Mouse (Mus musculus): ENCODE data around the gene Scarb2.

Scarb2 gene

GRCm38 (mm10) chr5:92493423-92493822, 13.2 kb downstream of the Scarb2 start:
- peak; percentile 40 for DNase-seq (ENCODE audit: low read depth, low spot score)

DNA sequence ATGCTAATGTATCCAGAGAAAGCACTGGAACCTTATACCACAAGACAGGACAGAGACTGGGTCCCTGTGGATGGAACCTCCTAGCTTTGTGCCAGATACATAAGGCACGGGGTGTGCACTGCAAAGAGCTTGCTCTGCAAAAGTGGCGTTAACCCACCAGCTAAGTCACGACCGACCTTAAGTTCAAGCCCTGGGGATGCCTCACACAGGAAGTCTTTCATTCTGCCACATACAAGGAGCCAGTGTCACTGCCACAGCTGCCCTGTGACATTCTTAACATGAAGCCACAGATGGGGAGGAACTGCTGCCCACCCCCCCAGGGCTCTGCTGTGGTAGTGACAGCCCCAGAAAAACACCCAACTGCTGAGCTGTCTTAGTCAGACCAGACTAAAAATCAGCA, 15.9 kb downstream of the Scarb2 start:
- DNase-seq (ENCODE audit: low read depth, low spot score) = no peak

GRCm38 (mm10) chr5:92490304-92490703, 16.3 kb downstream of the Scarb2 start:
- DNase-seq (ENCODE audit: low read depth, low spot score) = no peak

DNA sequence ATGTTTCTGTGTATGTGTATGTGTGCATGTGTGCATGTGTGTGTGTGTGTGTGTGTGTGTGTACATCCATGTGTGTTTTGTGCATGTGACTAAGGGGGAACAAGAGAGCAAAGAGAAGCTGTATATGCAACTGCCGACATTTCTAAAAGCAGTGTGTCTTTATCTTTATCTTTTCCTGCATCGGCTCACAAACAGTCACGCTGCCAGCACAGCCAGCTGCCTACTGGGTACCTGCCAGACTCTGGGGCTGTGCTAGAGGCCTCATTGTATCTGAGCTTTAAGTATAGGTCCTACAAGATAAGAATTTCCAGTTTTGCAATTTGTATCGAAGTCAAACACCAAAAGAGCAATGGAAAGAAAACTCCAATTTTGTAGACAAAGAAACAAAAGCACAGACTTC, 17.1 kb downstream of the Scarb2 start:
- DNase-seq (ENCODE audit: low read depth, low spot score) = no peak

DNA sequence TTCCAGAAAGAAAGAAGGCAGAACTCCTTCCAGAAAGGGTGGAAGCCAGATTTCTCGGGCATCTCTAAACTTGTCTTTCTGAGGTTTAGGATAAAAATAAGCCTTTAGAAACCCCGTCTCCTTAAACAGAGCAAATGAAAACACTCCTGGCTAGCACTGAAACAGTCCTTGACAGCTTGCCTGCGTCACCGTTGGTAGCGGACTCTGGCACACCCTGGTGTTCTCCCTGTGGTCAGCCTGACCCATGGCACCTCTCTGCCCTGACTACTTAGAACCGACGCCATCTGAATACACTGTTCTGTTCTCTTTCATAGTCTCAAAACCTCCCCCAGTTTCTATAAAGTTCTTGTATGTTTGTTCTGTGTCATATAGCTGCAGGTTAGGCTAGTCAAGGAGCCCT, 17.7 kb downstream of the Scarb2 start:
- no peak for DNase-seq (ENCODE audit: low read depth, low spot score)

GRCm38 (mm10) chr5:92488408-92488807, 18.2 kb downstream of the Scarb2 start:
- DNase-seq (ENCODE audit: low read depth, low spot score) = no peak

DNA sequence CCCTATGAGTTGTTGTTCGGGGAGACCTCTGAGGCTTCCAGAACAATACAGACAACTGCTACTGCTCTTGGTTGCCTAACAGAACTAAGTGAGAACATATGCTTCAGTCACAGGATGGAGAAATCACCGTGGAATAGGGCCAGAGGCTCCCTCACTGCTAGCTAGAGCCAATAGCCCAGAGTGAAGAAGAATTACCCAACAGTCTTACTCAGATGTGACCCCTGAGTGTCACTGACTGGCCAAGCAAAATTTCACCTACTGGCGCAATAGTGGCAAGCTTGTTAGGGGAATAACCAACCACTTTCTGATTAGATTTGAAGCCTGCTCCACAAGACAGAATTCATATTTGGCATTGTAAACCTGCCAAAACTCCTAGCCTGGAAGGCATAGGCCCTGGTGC, 19.9 kb downstream of the Scarb2 start:
- DNase-seq (ENCODE audit: low read depth, low spot score) = no peak

GRCm38 (mm10) chr5:92484880-92485279, 21.8 kb downstream of the Scarb2 start:
- DNase-seq (ENCODE audit: low read depth, low spot score) = no peak

- no peak for DNase-seq (ENCODE audit: low read depth, low spot score)
Measured at GRCm38 (mm10) chr5:92472863-92473262, 33.8 kb downstream of the Scarb2 start.

- DNase-seq (ENCODE audit: low read depth, low spot score) = no peak
Measured at GRCm38 (mm10) chr5:92471531-92471930, 35.1 kb downstream of the Scarb2 start.

DNA sequence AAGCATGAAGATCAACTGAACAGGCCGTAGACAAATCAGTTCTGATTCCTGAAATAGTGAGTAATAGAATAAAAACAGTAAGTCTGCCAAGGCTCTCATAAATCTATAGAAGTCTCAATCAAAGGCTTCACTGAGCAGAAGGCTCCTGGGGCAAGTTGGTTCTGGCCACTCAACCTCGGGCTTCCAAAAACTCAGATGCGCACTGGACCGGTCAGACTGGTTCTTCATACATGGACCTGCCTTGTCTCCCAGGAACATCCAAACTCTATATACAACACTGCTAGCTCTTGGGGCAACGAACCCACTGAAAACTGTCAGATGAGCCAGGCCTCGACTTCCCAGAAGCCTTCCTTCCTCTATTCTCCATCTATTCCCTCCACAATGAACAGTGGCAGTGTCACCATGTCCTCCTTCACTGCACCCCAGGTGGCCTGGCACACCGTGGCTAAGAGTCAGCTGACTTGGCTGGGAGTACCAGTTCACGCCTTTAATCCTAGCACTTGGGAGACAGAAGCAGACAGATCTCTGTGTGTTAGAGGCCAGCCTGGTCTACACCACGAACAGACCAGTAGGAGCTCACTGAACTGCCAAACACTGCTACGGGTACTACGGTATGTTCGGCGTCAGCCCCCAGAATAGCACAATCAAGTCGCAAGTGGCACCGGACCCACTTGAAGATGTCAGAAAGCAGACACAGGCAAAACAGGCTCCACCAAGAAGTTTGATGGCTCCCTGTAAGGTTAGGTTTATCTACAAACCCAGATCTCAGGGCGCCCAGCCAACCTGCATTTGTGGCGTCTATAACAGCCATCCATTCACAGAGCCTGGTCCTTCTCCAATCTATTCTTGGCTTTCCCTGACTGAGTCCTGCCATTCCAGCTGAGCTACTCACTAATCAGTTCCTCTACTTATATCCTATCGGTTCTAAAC, 37.2 kb downstream of the Scarb2 start:
- no peak for DNase-seq (ENCODE audit: low read depth, low spot score)

- DNase-seq (ENCODE audit: low read depth, low spot score) = no peak
Measured at GRCm38 (mm10) chr5:92468234-92468633, 38.4 kb downstream of the Scarb2 start.

GRCm38 (mm10) chr5:92467102-92467766, 39.4 kb downstream of the Scarb2 start:
- no peak for DNase-seq (ENCODE audit: low read depth, low spot score)

DNA sequence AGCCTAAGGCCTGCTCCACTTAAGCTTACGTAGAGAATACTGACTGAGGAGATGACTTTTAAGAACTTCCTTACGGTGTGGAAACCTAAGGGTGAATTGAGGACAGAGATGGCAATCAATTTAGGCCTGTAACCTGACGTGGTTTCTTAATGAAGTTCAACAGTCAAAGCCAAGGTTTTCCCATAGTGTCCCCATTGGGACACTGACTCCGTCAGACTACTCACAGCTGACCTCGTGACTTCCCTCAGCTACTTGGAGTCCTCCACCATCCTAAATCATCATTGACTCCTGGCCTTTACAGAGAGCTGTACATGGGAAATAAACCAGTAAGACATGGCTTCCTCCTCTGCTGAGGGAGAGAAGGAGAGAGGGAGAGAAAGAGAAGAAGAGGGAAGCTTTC, 41.1 kb downstream of the Scarb2 start:
- no peak for DNase-seq (ENCODE audit: low read depth, low spot score)

- DNase-seq (ENCODE audit: low read depth, low spot score) = peak; percentile 59
Measured at GRCm38 (mm10) chr5:92461321-92461720, 45.3 kb downstream of the Scarb2 start.

GRCm38 (mm10) chr5:92458726-92459125, 47.9 kb downstream of the Scarb2 start:
- no peak for DNase-seq (ENCODE audit: low read depth, low spot score)

- no peak for DNase-seq (ENCODE audit: low read depth, low spot score)
Measured at GRCm38 (mm10) chr5:92457410-92457809, 49.2 kb downstream of the Scarb2 start.

- no peak for DNase-seq (ENCODE audit: low read depth, low spot score)
Measured at GRCm38 (mm10) chr5:92452876-92453275, 53.8 kb downstream of the Scarb2 start.

DNA sequence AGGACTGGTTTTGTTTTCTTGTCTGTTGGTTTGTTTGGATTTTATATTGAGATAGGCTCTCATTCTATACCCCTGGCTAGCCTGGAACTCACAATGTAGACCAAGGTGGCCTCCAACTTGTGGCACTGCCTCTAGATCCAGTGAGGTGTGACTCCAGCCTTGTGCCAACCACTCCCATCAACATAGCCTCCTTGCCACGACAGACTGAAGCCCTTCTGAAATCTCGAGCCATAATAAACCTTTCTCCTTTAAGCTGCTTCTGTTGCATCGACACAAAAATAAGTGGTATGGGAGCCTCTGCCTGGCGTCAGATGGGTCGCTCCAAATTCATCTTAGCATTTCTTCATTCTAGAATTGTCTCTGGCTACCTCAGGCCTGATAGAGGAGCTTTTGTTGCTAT, 59.9 kb downstream of the Scarb2 start:
- DNase-seq (ENCODE audit: low read depth, low spot score) = no peak

GRCm38 (mm10) chr5:92445016-92445415, 61.6 kb downstream of the Scarb2 start:
- no peak for DNase-seq (ENCODE audit: low read depth, low spot score)

GRCm38 (mm10) chr5:92442914-92443313, 63.7 kb downstream of the Scarb2 start:
- DNase-seq (ENCODE audit: low read depth, low spot score) = no peak

DNA sequence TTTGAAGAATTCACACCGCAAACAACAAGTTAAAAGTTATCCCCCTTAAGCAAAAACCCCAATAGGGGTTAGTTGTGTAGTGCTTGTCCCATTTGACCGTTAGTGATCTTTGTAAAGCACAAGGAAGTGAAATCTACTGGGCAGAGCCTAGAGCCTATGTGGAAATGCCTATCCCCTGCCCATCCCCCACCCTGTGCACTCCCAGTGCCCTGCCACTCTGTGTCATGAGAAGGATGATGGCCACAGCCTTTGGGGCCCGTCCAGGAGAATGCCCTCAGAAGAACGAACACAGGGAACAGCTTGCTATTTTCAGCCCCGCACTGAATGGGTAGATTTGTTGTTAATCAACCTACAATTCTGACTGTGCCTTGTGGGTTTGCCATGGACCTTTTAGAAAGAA, 65.1 kb downstream of the Scarb2 start:
- DNase-seq (ENCODE audit: low read depth, low spot score) = no peak

DNA sequence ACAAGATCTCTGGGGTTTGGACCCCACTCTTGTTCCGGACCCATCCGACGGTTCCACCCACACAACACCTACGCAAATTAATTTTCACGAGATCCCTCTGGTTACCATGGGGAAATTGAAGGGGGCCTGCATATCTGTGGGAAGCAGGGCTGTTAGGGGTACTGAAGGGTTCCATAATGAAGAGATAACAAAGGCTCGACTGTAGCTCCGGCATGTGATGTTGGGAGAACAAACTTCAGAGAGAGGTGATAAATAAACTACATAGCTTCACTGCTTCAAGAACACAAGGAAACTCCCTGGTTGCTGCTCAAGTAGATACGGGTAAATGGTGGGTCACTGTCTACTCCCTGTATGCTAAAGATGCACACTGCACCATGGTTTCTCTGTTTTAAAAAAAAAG, 68.1 kb downstream of the Scarb2 start:
- no peak for DNase-seq (ENCODE audit: low read depth, low spot score)

All from forelimb bud, embryonic 11.5 days (tissue).